Comparison of ENCODE assay signal across 1 mouse cellular context in genomic region chr17:34645831-34646511, GRCm38 (mm10).
TF ChIP-seq lines count a peak whose summit lies in the region.

No protein-coding gene starts in this region.

TF ChIP-seq in MEL, 35 proteins besides CTCF, POLR2A, EP300 and RAD21:
- TF ChIP-seq MYB (IDR thresholded peaks at IDR 0.05; ENCODE audit: low read depth, low read length) = no peak
- TF ChIP-seq ELF1 (IDR thresholded peaks at IDR 0.05; ENCODE audit: low read depth, low read length) = 0 out of 2 replicates have a peak, but pooled peaks have one; percentile 9
- 0 out of 2 replicates have a peak, but pooled peaks have one; percentile 23 for TF ChIP-seq TBP (IDR thresholded peaks at IDR 0.05; ENCODE audit: low read depth, low read length)
- TF ChIP-seq ZKSCAN1 (IDR thresholded peaks at IDR 0.05; ENCODE audit: low read depth, low read length) = no peak
